Mouse (Mus musculus): Measurements from ENCODE around the gene Exd2. TPM values are rescaled to one million over a fixed set of nuclear protein-coding genes. Genes with fewer than 3 reads are reported as not detected.

Gene Exd2
- total and polyA plus RNA-seq, 3 experiments = 10.2 to 16.8 (median 12.9) TPM

- H3K9ac ChIP-seq (ENCODE audit: low read depth, low read length) = no peak overlapping the region
- H3K4me1 ChIP-seq (ENCODE audit: control insufficient read depth, insufficient read depth, low read length) = peaks cover 13% of the 10 kb centered on the region
- H3K79me2 ChIP-seq (replicated peaks; ENCODE audit: control insufficient read depth, insufficient read depth, low read length) = no peaks in the 10 kb centered on the region
- H3K27ac ChIP-seq = no peak overlapping the region; the same call in 1 of the 2 replicates
- H3K27me3 ChIP-seq (ENCODE audit: control insufficient read depth, insufficient read depth, low read length) = no peaks in the 10 kb centered on the region
- WGBS = 55% methylated on average over 2 of the region's 2 CpGs
- intact Hi-C loops (cut with DNase I) = no loop called here
- no peak for DNase-seq
- TF ChIP-seq CTCF (IDR thresholded peaks at IDR 0.05) (no peak), EP300 (IDR thresholded peaks at IDR 0.05; ENCODE audit: insufficient read depth, low read depth, low read length) (no peak), POLR2A (IDR thresholded peaks at IDR 0.05; ENCODE audit: insufficient read depth, low read depth, low read length) (no peak)
- H3K4me3 ChIP-seq = no peak overlapping the region
- H3K36me3 ChIP-seq (ENCODE audit: control insufficient read depth, insufficient read depth, low read length) = no peaks in the 10 kb centered on the region
These were observed 63.6 kb downstream of the Exd2 start for GRCm38 (mm10) chr12:80526511-80526910.

DNA sequence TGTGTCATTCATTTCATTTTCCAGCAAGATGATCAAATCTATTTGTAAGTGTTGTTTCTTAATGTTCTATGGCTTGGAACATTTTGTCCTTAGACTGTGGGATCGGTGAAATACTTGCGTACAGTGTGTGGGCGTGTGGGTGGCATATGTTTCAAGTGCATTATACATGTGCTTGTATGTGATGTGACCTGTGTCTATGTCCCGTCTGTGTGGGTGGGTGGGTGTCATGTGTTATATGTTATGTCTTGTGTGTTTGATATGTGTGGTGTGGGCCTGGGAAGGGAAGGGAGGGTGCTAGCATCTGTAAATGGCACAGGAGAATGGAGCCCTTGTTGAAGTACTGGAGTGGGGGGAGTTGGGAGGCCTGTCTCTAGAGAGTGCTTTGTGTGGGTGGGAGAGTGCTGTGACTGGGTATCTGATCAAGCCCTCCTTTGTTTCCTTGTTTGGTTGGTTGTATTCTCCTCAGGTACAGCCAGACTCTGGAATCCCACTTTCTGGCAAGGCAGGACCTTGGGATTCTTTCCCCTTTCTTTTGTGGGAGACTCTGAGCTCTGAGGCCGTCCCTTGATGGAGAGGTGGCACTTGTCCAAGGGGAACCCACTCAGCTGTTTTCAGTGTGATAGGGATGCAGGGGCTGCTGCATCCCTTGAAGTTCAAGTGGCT, 65.0 kb downstream of the Exd2 start:
- DNase-seq = no peak
- Histone ChIP-seq H3K27ac (no peak overlapping the region), H3K4me3 (no peak overlapping the region), H3K79me2 (replicated peaks; ENCODE audit: control insufficient read depth, insufficient read depth, low read length) (no peaks in the 10 kb centered on the region), H3K9ac (ENCODE audit: low read depth, low read length) (no peak overlapping the region), H3K36me3 (ENCODE audit: control insufficient read depth, insufficient read depth, low read length) (no peaks in the 10 kb centered on the region), H3K4me1 (ENCODE audit: control insufficient read depth, insufficient read depth, low read length) (peaks cover 13% of the 10 kb centered on the region), H3K27me3 (ENCODE audit: control insufficient read depth, insufficient read depth, low read length) (no peaks in the 10 kb centered on the region)
- no peak for TF ChIP-seq EP300 (IDR thresholded peaks at IDR 0.05; ENCODE audit: insufficient read depth, low read depth, low read length)
- no peak for TF ChIP-seq POLR2A (IDR thresholded peaks at IDR 0.05; ENCODE audit: insufficient read depth, low read depth, low read length)
- no peak for TF ChIP-seq CTCF (IDR thresholded peaks at IDR 0.05)
- WGBS = 77% methylated on average over 5 of the region's 5 CpGs
- intact Hi-C loops (cut with DNase I) = no loop called here

- H3K9ac ChIP-seq (ENCODE audit: low read depth, low read length) = no peak overlapping the region
- no peaks in the 10 kb centered on the region for H3K36me3 ChIP-seq (ENCODE audit: control insufficient read depth, insufficient read depth, low read length)
- no peak overlapping the region for H3K4me3 ChIP-seq
- TF ChIP-seq POLR2A (IDR thresholded peaks at IDR 0.05; ENCODE audit: insufficient read depth, low read depth, low read length) (no peak), CTCF (IDR thresholded peaks at IDR 0.05) (no peak), EP300 (IDR thresholded peaks at IDR 0.05; ENCODE audit: insufficient read depth, low read depth, low read length) (no peak)
- intact Hi-C loops (cut with DNase I) = no loop called here
- no peak overlapping the region for H3K27ac ChIP-seq
- 37% methylated on average over 2 of the region's 2 CpGs for WGBS
- DNase-seq = peak in 1 of 2 experiments; percentile 45
- H3K4me1 ChIP-seq (ENCODE audit: control insufficient read depth, insufficient read depth, low read length) = peaks cover 13% of the 10 kb centered on the region
- H3K27me3 ChIP-seq (ENCODE audit: control insufficient read depth, insufficient read depth, low read length) = no peaks in the 10 kb centered on the region
- no peaks in the 10 kb centered on the region for H3K79me2 ChIP-seq (replicated peaks; ENCODE audit: control insufficient read depth, insufficient read depth, low read length)
These were observed 67.2 kb downstream of the Exd2 start for GRCm38 (mm10) chr12:80530052-80530451.

- H3K27me3 ChIP-seq (ENCODE audit: control insufficient read depth, insufficient read depth, low read length) = no peaks in the 10 kb centered on the region
- peaks cover 13% of the 10 kb centered on the region for H3K4me1 ChIP-seq (ENCODE audit: control insufficient read depth, insufficient read depth, low read length)
- H3K36me3 ChIP-seq (ENCODE audit: control insufficient read depth, insufficient read depth, low read length) = no peaks in the 10 kb centered on the region
- DNase-seq = no peak
- intact Hi-C loops (cut with DNase I) = no loop called here
- H3K27ac ChIP-seq = no peak overlapping the region
- no peak overlapping the region for H3K4me3 ChIP-seq
- WGBS = 53% methylated on average over 6 of the region's 6 CpGs
- TF ChIP-seq EP300 (IDR thresholded peaks at IDR 0.05; ENCODE audit: insufficient read depth, low read depth, low read length) (no peak), POLR2A (IDR thresholded peaks at IDR 0.05; ENCODE audit: insufficient read depth, low read depth, low read length) (no peak), CTCF (IDR thresholded peaks at IDR 0.05) (no peak)
- no peaks in the 10 kb centered on the region for H3K79me2 ChIP-seq (replicated peaks; ENCODE audit: control insufficient read depth, insufficient read depth, low read length)
- H3K9ac ChIP-seq (ENCODE audit: low read depth, low read length) = no peak overlapping the region
These were observed 67.7 kb downstream of the Exd2 start for GRCm38 (mm10) chr12:80530630-80531029.

DNA sequence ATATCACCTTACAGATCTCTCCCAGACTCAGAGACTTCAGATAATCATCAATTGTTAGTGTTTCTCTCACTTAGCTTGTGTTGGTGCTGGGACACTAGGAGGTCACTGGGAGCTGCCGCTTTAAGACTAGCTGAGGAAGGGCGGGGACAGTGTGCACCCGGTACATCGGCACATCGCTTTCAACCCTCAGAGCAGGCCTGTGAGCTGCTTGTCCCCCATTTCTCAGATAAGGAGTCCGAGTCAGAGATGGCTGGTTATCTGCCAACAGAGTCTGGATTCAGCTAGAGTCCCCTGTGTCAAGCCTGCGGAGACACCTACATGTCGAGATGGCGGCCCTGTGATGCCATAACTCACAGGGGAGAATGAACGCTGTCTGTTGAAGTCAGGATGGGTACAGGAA, 68.7 kb downstream of the Exd2 start:
- Histone ChIP-seq H3K27me3 (ENCODE audit: control insufficient read depth, insufficient read depth, low read length) (no peaks in the 10 kb centered on the region), H3K36me3 (ENCODE audit: control insufficient read depth, insufficient read depth, low read length) (no peaks in the 10 kb centered on the region), H3K27ac (no peak overlapping the region), H3K4me3 (no peak overlapping the region), H3K9ac (ENCODE audit: low read depth, low read length) (no peak overlapping the region), H3K4me1 (ENCODE audit: control insufficient read depth, insufficient read depth, low read length) (peaks cover 13% of the 10 kb centered on the region), H3K79me2 (replicated peaks; ENCODE audit: control insufficient read depth, insufficient read depth, low read length) (no peaks in the 10 kb centered on the region)
- DNase-seq = no peak
- WGBS = 50% methylated on average over 10 of the region's 10 CpGs
- TF ChIP-seq EP300 (IDR thresholded peaks at IDR 0.05; ENCODE audit: insufficient read depth, low read depth, low read length) (no peak), POLR2A (IDR thresholded peaks at IDR 0.05; ENCODE audit: insufficient read depth, low read depth, low read length) (no peak), CTCF (IDR thresholded peaks at IDR 0.05) (no peak)
- intact Hi-C loops (cut with DNase I) = no loop called here

GRCm38 (mm10) chr12:80533876-80534275, 71.0 kb downstream of the Exd2 start:
- no peak overlapping the region for H3K27ac ChIP-seq
- H3K4me1 ChIP-seq (ENCODE audit: control insufficient read depth, insufficient read depth, low read length) = peaks cover 11% of the 10 kb centered on the region
- 39% methylated on average over 2 of the region's 2 CpGs for WGBS
- TF ChIP-seq POLR2A (IDR thresholded peaks at IDR 0.05; ENCODE audit: insufficient read depth, low read depth, low read length) (no peak), CTCF (IDR thresholded peaks at IDR 0.05) (no peak), EP300 (IDR thresholded peaks at IDR 0.05; ENCODE audit: insufficient read depth, low read depth, low read length) (no peak)
- no peaks in the 10 kb centered on the region for H3K36me3 ChIP-seq (ENCODE audit: control insufficient read depth, insufficient read depth, low read length)
- intact Hi-C loops (cut with DNase I) = no loop called here
- no peak overlapping the region for H3K9ac ChIP-seq (ENCODE audit: low read depth, low read length)
- H3K79me2 ChIP-seq (replicated peaks; ENCODE audit: control insufficient read depth, insufficient read depth, low read length) = no peaks in the 10 kb centered on the region
- no peaks in the 10 kb centered on the region for H3K27me3 ChIP-seq (ENCODE audit: control insufficient read depth, insufficient read depth, low read length)
- H3K4me3 ChIP-seq = no peak overlapping the region
- no peak for DNase-seq
